Mouse (Mus musculus): ENCODE data around the gene Ddx56.

Gene Ddx56

GRCm38 (mm10) chr11:6267320-6268254 lies at the start of gene Ddx56:
TSS of gene Ddx56 (minus strand) at chr11:6267772.
- DNase-seq = peak; percentile 92 to 95

- no peak for DNase-seq
Observed at GRCm38 (mm10) chr11:6316821-6317220, 49.2 kb upstream of the Ddx56 start.

- DNase-seq = no peak
Observed at GRCm38 (mm10) chr11:6313874-6314406, 46.4 kb upstream of the Ddx56 start.

- DNase-seq = no peak
Observed at GRCm38 (mm10) chr11:6308181-6308580, 40.6 kb upstream of the Ddx56 start.

GRCm38 (mm10) chr11:6305943-6306430 lies 38.4 kb upstream of the Ddx56 start:
- no peak for DNase-seq

- DNase-seq = no peak
Observed at GRCm38 (mm10) chr11:6302793-6303192, 35.2 kb upstream of the Ddx56 start.

GRCm38 (mm10) chr11:6299435-6299834 lies 31.9 kb upstream of the Ddx56 start:
- DNase-seq = no peak

GRCm38 (mm10) chr11:6296077-6296476 lies 28.5 kb upstream of the Ddx56 start:
- DNase-seq = no peak

- no peak for DNase-seq
Observed at GRCm38 (mm10) chr11:6294632-6295031, 27.1 kb upstream of the Ddx56 start.

GRCm38 (mm10) chr11:6293601-6294000 lies 26.0 kb upstream of the Ddx56 start:
- no peak for DNase-seq

GRCm38 (mm10) chr11:6292988-6293349 lies 25.4 kb upstream of the Ddx56 start:
- DNase-seq = no peak

GRCm38 (mm10) chr11:6292116-6292987 lies 24.8 kb upstream of the Ddx56 start:
- peak; percentile 67 to 89 for DNase-seq

- DNase-seq = peak; percentile 98 to 99
Observed at GRCm38 (mm10) chr11:6291401-6292115, 24.0 kb upstream of the Ddx56 start, which contains the start of gene Ogdh. TSS of gene Ogdh (plus strand) at chr11:6291633.

GRCm38 (mm10) chr11:6290883-6291282 lies 23.3 kb upstream of the Ddx56 start:
- DNase-seq = no peak

GRCm38 (mm10) chr11:6290138-6290537 lies 22.6 kb upstream of the Ddx56 start:
- DNase-seq = no peak

- peak in 1 of 2 experiments; percentile 42 for DNase-seq
Observed at GRCm38 (mm10) chr11:6282940-6283339, 15.4 kb upstream of the Ddx56 start.

GRCm38 (mm10) chr11:6276466-6276865 lies 8.9 kb upstream of the Ddx56 start:
- DNase-seq = no peak

GRCm38 (mm10) chr11:6275094-6275484 lies 7.5 kb upstream of the Ddx56 start:
- DNase-seq = no peak

- peak; percentile 98 to 99 for DNase-seq
Observed at GRCm38 (mm10) chr11:6274387-6275093, 7.0 kb upstream of the Ddx56 start, which contains the start of gene Tmed4. TSS of gene Tmed4 (minus strand) at chr11:6274870.

- no peak for DNase-seq
Observed at GRCm38 (mm10) chr11:6273607-6274006, 6.0 kb upstream of the Ddx56 start.

- no peak for DNase-seq
Observed at GRCm38 (mm10) chr11:6266621-6267020, 951 bp downstream of the Ddx56 start.

Data from lung, adult 18-20 months (tissue).